Mouse (Mus musculus) fat pad, adult 2 months (tissue): ENCODE results near the gene Dctn3.
"Not testable (repeated sequence)": the region's sequence is repeated elsewhere in the genome, so short reads cannot be mapped to it uniquely, and the experiment has no call there.

Source experiments
- DNase-seq: peaks from one replicate; pipeline ENCODE4 v3.0.0-alpha.2; 2011; ENCODE audit warnings: low read depth, low spot score; ENCODE audit errors: extremely low read depth

Dctn3 gene

DNA sequence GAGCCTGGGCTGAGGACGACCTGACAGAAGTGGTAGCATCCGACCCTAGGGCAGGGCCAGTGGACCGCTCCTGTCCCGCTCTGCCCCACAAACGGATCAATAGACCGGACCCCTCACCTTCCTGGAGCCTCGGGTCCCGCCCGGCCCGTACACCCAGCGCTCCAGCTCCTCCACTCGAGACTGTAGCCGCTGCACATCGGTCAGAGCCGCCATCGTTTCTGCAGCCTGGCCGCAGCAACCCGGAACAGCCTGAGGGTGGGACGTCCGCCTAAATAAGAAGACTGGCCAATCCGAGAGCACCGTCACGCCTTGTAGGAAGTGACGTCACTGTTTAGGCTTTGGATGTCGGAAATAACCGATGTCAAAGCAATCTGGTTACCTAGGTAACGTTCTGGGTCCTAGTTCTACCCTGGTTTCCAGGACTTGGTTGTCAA, at the start of gene Dctn3:
Gene Dctn3 (minus strand): TSS at position 253 of the 434 bp plus-strand sequence.
- DNase-seq, result peak; percentile 59

- DNase-seq, result not testable (repeated sequence)
Measured at GRCm38 (mm10) chr4:41767301-41767700, 44.3 kb upstream of the Dctn3 start.

DNA sequence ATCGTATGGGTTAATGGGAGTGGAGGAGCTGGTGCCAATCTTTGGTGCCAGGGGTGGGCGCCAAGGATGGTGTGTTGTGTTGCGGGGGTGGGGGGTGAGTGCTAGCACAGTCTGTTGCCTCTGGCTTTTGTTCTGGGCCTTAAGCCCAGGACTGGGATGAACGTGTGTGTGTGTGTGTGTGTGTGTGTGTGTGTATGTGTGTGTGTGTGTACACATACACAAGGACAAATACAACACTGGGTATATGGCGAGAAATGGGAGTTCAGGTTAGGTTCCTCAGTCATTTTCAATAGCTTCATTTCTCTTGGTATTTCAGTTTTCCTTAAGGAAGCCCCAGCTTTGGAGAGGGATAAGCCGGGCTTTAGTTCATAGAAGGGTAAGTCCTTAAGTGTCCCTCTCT, 40.2 kb upstream of the Dctn3 start:
- not testable (repeated sequence) for DNase-seq

DNA sequence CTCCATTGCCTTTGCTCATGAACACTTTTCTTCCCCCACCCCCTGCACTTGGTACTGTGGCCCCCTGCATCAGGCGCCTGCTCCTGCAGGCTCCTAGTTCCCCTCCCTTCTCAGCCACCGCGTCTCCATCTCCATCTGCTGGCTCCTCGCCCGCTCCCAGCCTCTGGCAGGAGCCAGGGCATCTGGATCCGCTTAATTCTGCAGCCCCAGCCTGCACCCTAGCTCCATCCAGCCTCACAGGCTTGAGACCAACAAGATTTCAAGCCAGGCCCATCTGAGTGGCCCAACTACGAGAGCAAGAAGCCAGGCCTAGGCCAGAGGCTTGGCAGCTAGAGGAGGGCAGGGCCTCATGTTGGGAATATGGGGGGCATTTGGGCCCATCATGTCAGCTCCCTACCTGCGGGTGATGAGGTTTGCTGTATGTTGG, 39.7 kb upstream of the Dctn3 start:
- DNase-seq, result not testable (repeated sequence)

DNA sequence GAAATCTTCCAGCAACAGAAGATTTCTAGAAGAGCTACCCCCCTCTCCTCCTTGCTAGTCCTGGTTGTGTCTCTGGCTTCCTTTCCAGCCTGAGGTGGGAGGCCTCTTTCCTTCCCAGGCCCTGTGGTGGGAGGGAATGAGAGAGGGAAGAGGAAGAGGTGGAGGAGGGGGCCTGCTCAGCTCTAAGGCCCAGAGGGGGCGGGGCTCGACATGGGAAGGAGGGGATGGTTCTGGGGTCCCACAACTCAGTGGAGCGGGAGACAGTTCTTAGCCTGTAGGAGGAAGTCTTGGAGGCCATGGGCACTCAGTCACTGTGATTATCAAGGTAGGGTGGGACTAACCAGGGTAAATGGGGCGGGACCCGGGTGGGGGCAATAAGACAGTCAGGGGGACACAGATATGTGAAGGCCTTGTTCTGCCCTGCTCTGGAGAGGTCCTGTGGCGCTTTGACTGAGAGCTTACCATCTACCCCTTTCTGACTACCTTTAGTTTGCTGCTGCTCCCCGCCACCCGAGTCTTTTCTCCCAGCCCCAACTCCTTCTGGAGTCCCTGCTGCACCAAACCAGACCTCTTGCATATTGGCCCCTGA, 39.2 kb upstream of the Dctn3 start:
- DNase-seq, result no peak

GRCm38 (mm10) chr4:41761680-41762079, 38.7 kb upstream of the Dctn3 start:
- no peak for DNase-seq

GRCm38 (mm10) chr4:41760911-41761310, 37.9 kb upstream of the Dctn3 start:
- no peak for DNase-seq

GRCm38 (mm10) chr4:41760288-41760721, 37.3 kb upstream of the Dctn3 start:
- DNase-seq, result no peak

GRCm38 (mm10) chr4:41759656-41760287, 36.8 kb upstream of the Dctn3 start:
- DNase-seq, result no peak

GRCm38 (mm10) chr4:41759206-41759605, 36.2 kb upstream of the Dctn3 start:
- DNase-seq, result no peak

- DNase-seq, result no peak
Measured at GRCm38 (mm10) chr4:41758701-41759100, 35.7 kb upstream of the Dctn3 start.

GRCm38 (mm10) chr4:41758021-41758420, 35.1 kb upstream of the Dctn3 start:
- no peak for DNase-seq

- no peak for DNase-seq
Measured at GRCm38 (mm10) chr4:41757321-41757720, 34.4 kb upstream of the Dctn3 start.

GRCm38 (mm10) chr4:41756440-41756839, 33.5 kb upstream of the Dctn3 start:
- no peak for DNase-seq

DNA sequence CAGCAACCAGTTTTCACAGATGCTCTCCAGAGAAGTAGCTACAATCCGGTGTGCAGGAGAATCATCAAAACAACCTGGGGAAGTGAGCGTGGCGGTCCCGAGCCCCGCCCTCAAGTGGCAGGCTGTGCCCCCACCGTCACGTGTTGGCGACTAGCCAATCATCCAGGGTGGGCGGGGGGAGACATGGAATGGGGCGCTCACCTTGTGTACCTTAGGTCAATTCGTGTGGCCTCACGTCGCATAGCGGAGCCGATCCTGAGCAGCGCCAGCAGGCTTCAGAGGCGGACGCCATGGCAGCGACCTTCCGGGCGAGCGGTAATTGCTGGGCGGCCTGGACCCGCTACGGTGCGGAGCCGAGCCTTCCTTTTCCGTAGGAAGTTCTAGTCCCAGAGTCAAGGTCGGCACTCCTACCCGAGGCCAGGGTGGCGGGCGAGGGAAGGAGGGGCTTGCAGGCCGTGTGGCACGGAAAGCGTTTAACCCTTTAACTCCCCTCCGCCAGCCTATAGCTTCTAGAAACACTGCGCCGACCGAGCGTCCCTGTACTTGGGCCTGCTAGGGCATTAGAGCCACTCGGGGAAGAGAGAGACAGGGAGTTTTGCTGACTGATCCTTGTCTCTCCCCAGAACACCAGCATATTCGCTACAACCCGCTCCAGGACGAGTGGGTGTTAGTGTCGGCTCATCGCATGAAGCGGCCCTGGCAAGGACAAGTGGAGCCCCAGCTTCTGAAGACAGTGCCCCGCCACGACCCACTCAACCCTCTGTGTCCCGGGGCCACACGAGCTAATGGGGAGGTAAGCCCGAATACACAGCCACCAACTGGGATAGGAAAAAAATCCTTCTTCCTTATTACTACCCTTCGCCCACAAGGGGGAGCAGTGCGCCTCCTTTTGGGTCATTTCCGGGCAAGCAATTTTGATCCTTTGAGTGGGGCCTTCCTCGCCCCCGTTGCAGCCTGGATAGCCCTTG, 32.7 kb upstream of the Dctn3 start, which contains the start of gene Sigmar1:
Gene Sigmar1 (minus strand): TSS at position 820 of the 968 bp plus-strand sequence.
- no peak for DNase-seq

DNA sequence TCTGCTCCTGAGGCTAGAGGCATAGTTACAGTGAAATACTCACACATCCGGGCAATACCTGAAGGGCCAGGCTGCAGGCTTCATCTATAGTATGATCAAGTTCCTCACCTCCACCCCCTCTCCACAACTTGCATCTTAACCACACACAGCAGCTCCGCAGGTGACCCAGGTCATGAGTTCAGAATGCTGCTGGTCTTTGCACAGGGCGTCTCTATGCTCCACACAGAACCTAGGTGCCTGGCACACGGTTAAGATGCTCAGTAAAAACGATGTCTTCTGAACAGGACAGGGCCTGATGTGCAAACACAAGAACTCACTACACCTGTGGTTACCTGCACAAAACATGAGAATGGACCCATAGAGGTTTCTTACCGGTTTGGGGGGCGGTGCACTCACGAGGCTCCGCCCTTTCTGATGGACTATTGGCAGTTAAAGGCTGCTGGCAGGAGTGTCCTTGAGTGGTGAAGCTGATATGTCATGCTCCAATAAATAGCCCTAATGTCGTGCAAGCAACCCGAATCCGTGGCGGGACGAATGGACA, 31.9 kb upstream of the Dctn3 start, which contains the start of gene Galt:
Gene Galt (plus strand): TSS at position 432 of the 541 bp plus-strand sequence.
- no peak for DNase-seq

- DNase-seq, result no peak
Measured at GRCm38 (mm10) chr4:41745021-41745420, 22.1 kb upstream of the Dctn3 start.

- DNase-seq, result no peak
Measured at GRCm38 (mm10) chr4:41744131-41744530, 21.2 kb upstream of the Dctn3 start.

- peak; percentile 75 for DNase-seq
Measured at GRCm38 (mm10) chr4:41741158-41741560, 18.2 kb upstream of the Dctn3 start.

DNA sequence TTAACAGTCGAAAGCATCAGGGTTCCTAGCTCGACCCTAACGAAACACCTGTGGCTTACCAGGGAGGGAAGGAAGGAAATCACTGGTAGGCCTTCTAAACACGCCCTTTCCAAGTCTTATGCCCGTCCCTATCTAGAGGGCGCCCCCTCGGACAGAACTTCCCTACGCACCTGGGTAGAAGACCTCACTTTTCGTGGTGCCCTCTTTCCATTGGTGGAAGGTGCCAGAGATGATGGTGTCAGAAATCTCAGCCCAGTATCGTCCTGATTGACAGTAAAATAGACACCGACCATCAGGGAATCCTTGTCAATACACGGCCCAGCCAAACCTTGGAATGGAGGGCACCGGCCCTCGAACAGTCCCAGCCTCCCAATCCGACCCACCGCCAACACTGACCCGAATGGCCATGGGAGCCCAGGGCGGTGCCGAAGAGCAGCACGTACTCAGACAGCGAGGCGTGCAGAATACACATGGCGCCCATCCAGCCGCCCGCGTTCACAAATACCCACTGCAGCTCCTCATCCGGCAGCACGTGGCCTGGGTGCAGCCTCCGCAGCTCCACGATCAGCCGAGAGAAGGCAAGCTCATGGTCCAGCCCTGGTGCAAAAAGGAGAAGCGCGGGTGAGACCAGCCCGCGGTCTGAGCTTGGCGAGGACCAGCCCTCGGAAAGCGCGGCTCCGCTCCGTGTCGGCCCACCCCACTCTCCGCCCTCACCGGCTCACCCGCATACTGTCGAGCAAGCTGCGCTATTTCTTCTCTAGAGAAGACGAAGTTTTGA, 17.6 kb upstream of the Dctn3 start:
- no peak for DNase-seq
